Mouse (Mus musculus): Measurements from ENCODE around the gene Map4. TPM values are rescaled to one million over a fixed set of nuclear protein-coding genes. Genes with fewer than 3 reads are reported as not detected.

Gene Map4
- polyA plus RNA-seq, 1 experiment from 2014 or later: 62.0 TPM

GRCm38 (mm10) chr9:109900604-109901003 lies 30.7 kb upstream of the Map4 start:
- no peak overlapping the region for H3K27ac ChIP-seq
- no peak overlapping the region for H3K4me3 ChIP-seq (replicated peaks)
- H3K27me3 ChIP-seq: no peaks in the 10 kb centered on the region
- ATAC-seq (replicated peaks; ENCODE audit: low FRiP score): no peak
- H3K9me3 ChIP-seq (replicated peaks): no peaks in the 10 kb centered on the region
- H3K9ac ChIP-seq: no peak overlapping the region
- 86% methylated on average over 3 of the region's 3 CpGs for WGBS
- peaks cover 14% of the 10 kb centered on the region; the same call in 1 of the 2 replicates for H3K4me1 ChIP-seq
- peaks cover 3% of the 10 kb centered on the region; the same call in 1 of the 2 replicates for H3K36me3 ChIP-seq
- no peak overlapping the region for H3K4me2 ChIP-seq

- ATAC-seq (replicated peaks; ENCODE audit: low FRiP score): no peak
- H3K27ac ChIP-seq: no peak overlapping the region
- no peaks in the 10 kb centered on the region for H3K36me3 ChIP-seq
- no peak overlapping the region for H3K4me3 ChIP-seq (replicated peaks)
- no peak overlapping the region for H3K4me2 ChIP-seq
- H3K9ac ChIP-seq: no peak overlapping the region
- no peaks in the 10 kb centered on the region for H3K9me3 ChIP-seq (replicated peaks)
- WGBS: 65% methylated on average over 4 of the region's 4 CpGs
- H3K4me1 ChIP-seq: peaks cover 11% of the 10 kb centered on the region; the same call in 1 of the 2 replicates
- no peaks in the 10 kb centered on the region for H3K27me3 ChIP-seq
These were observed 29.0 kb upstream of the Map4 start for GRCm38 (mm10) chr9:109902246-109902645.

GRCm38 (mm10) chr9:109902740-109903139 lies 28.5 kb upstream of the Map4 start:
- Histone ChIP-seq H3K27ac (no peak overlapping the region), H3K36me3 (no peaks in the 10 kb centered on the region), H3K4me2 (no peak overlapping the region), H3K4me3 (replicated peaks) (no peak overlapping the region), H3K4me1 (peaks cover 12% of the 10 kb centered on the region; the same call in 1 of the 2 replicates), H3K9ac (no peak overlapping the region), H3K27me3 (no peaks in the 10 kb centered on the region), H3K9me3 (replicated peaks) (no peaks in the 10 kb centered on the region)
- 50% methylated on average over 5 of the region's 5 CpGs for WGBS
- no peak for ATAC-seq (replicated peaks; ENCODE audit: low FRiP score)

- no peak overlapping the region for H3K4me2 ChIP-seq
- ATAC-seq (replicated peaks; ENCODE audit: low FRiP score): no peak; the same call in 1 of the 2 replicates
- H3K27me3 ChIP-seq: no peaks in the 10 kb centered on the region
- H3K9me3 ChIP-seq (replicated peaks): no peaks in the 10 kb centered on the region
- 52% methylated on average over 8 of the region's 8 CpGs for WGBS
- peaks cover 4% of the 10 kb centered on the region; the same call in 1 of the 2 replicates for H3K4me1 ChIP-seq
- H3K36me3 ChIP-seq: no peaks in the 10 kb centered on the region
- H3K4me3 ChIP-seq (replicated peaks): no peak overlapping the region
- no peak overlapping the region for H3K9ac ChIP-seq
- H3K27ac ChIP-seq: no peak overlapping the region; the same call in 1 of the 2 replicates
These were observed 24.0 kb upstream of the Map4 start for GRCm38 (mm10) chr9:109907300-109907699.

GRCm38 (mm10) chr9:109907774-109908465 lies 23.3 kb upstream of the Map4 start:
- 66% methylated on average over 6 of the region's 6 CpGs for WGBS
- ATAC-seq (replicated peaks; ENCODE audit: low FRiP score): no peak
- Histone ChIP-seq H3K27me3 (no peaks in the 10 kb centered on the region), H3K4me3 (replicated peaks) (no peak overlapping the region), H3K4me1 (peaks cover 4% of the 10 kb centered on the region; the same call in 1 of the 2 replicates), H3K9me3 (replicated peaks) (no peaks in the 10 kb centered on the region), H3K27ac (no peak overlapping the region; the same call in 1 of the 2 replicates), H3K36me3 (no peaks in the 10 kb centered on the region), H3K9ac (no peak overlapping the region), H3K4me2 (no peak overlapping the region)

GRCm38 (mm10) chr9:109909102-109909501 lies 22.2 kb upstream of the Map4 start:
- Histone ChIP-seq H3K27me3 (no peaks in the 10 kb centered on the region), H3K9ac (no peak overlapping the region), H3K4me1 (peaks cover 8% of the 10 kb centered on the region; the same call in 1 of the 2 replicates), H3K36me3 (no peaks in the 10 kb centered on the region), H3K9me3 (replicated peaks) (no peaks in the 10 kb centered on the region), H3K4me3 (replicated peaks) (no peak overlapping the region), H3K4me2 (no peak overlapping the region), H3K27ac (no peak overlapping the region)
- no peak for ATAC-seq (replicated peaks; ENCODE audit: low FRiP score)
- WGBS: 72% methylated on average over 8 of the region's 8 CpGs

- Histone ChIP-seq H3K4me3 (replicated peaks) (no peak overlapping the region), H3K9ac (no peak overlapping the region), H3K27me3 (no peaks in the 10 kb centered on the region), H3K4me1 (peaks cover 15% of the 10 kb centered on the region; the same call in 1 of the 2 replicates), H3K36me3 (no peaks in the 10 kb centered on the region), H3K4me2 (no peak overlapping the region), H3K27ac (no peak overlapping the region), H3K9me3 (replicated peaks) (no peaks in the 10 kb centered on the region)
- ATAC-seq (replicated peaks; ENCODE audit: low FRiP score): no peak
- WGBS: 87% methylated on average over 4 of the region's 4 CpGs
These were observed 21.3 kb upstream of the Map4 start for GRCm38 (mm10) chr9:109909926-109910325.

- ATAC-seq (replicated peaks; ENCODE audit: low FRiP score): no peak
- no peaks in the 10 kb centered on the region for H3K36me3 ChIP-seq
These were observed 19.5 kb upstream of the Map4 start for GRCm38 (mm10) chr9:109911779-109912178.

GRCm38 (mm10) chr9:109914269-109914926 lies 16.9 kb upstream of the Map4 start:
- peak; percentile 70 for ATAC-seq (replicated peaks; ENCODE audit: low FRiP score)
- peak overlapping the region; percentile 13; the same call in 1 of the 2 replicates for H3K27ac ChIP-seq
- no peak overlapping the region for H3K4me2 ChIP-seq

More at GRCm38 (mm10) chr9:109911779-109912178, 19.5 kb upstream of the Map4 start:
- 81% methylated on average over 7 of the region's 7 CpGs for WGBS
- Histone ChIP-seq H3K4me1 (peaks cover 15% of the 10 kb centered on the region; the same call in 1 of the 2 replicates), H3K9me3 (replicated peaks) (no peaks in the 10 kb centered on the region), H3K9ac (no peak overlapping the region), H3K4me2 (no peak overlapping the region), H3K27me3 (no peaks in the 10 kb centered on the region), H3K27ac (no peak overlapping the region), H3K4me3 (replicated peaks) (no peak overlapping the region)

GRCm38 (mm10) chr9:109917931-109918330 lies 13.3 kb upstream of the Map4 start:
- no peak overlapping the region for H3K4me3 ChIP-seq (replicated peaks)

More at GRCm38 (mm10) chr9:109914269-109914926, 16.9 kb upstream of the Map4 start:
- 28% methylated on average over 4 of the region's 4 CpGs for WGBS
- no peaks in the 10 kb centered on the region for H3K9me3 ChIP-seq (replicated peaks)
- no peak overlapping the region for H3K9ac ChIP-seq
- H3K27me3 ChIP-seq: no peaks in the 10 kb centered on the region
- H3K36me3 ChIP-seq: no peaks in the 10 kb centered on the region
- no peak overlapping the region for H3K4me3 ChIP-seq (replicated peaks)
- H3K4me1 ChIP-seq: peaks cover 11% of the 10 kb centered on the region; the same call in 1 of the 2 replicates

GRCm38 (mm10) chr9:109929131-109929530 lies 2.1 kb upstream of the Map4 start:
- ATAC-seq (replicated peaks; ENCODE audit: low FRiP score): no peak
- no peak overlapping the region for H3K4me2 ChIP-seq
- H3K36me3 ChIP-seq: no peaks in the 10 kb centered on the region
- no peak overlapping the region for H3K9ac ChIP-seq
- 95% methylated on average over 3 of the region's 3 CpGs for WGBS
- H3K27me3 ChIP-seq: no peaks in the 10 kb centered on the region
- no peak overlapping the region for H3K4me3 ChIP-seq (replicated peaks)
- no peaks in the 10 kb centered on the region for H3K9me3 ChIP-seq (replicated peaks)
- H3K4me1 ChIP-seq: peaks cover 15% of the 10 kb centered on the region
- H3K27ac ChIP-seq: no peak overlapping the region

More at GRCm38 (mm10) chr9:109917931-109918330, 13.3 kb upstream of the Map4 start:
- 93% methylated on average over 2 of the region's 2 CpGs for WGBS
- Histone ChIP-seq H3K27ac (no peak overlapping the region), H3K4me1 (peaks cover 11% of the 10 kb centered on the region; the same call in 1 of the 2 replicates), H3K4me2 (no peak overlapping the region), H3K27me3 (no peaks in the 10 kb centered on the region), H3K9me3 (replicated peaks) (no peaks in the 10 kb centered on the region), H3K36me3 (no peaks in the 10 kb centered on the region), H3K9ac (no peak overlapping the region)
- no peak for ATAC-seq (replicated peaks; ENCODE audit: low FRiP score)

GRCm38 (mm10) chr9:109930063-109930462 lies 1.2 kb upstream of the Map4 start:
- Histone ChIP-seq H3K9ac (no peak overlapping the region), H3K36me3 (no peaks in the 10 kb centered on the region), H3K4me3 (replicated peaks) (no peak overlapping the region), H3K27ac (no peak overlapping the region), H3K27me3 (no peaks in the 10 kb centered on the region), H3K4me2 (no peak overlapping the region), H3K4me1 (peaks cover 15% of the 10 kb centered on the region), H3K9me3 (replicated peaks) (no peaks in the 10 kb centered on the region)
- 90% methylated on average over 5 of the region's 5 CpGs for WGBS
- ATAC-seq (replicated peaks; ENCODE audit: low FRiP score): no peak

All from kidney, embryonic 15.5 days (tissue).